Mouse (Mus musculus) forebrain, embryonic 14.5 days (tissue): Measurements from ENCODE around the gene Spa17. TPM values are rescaled to one million over a fixed set of nuclear protein-coding genes. Genes with fewer than 3 reads are reported as not detected.

Experiments used
- ATAC-seq: fragments of 200-750 bp; cut with Nextera tagmentation; 2 replicates; pipeline ENCODE4 v1.8.0; 2017; ENCODE audit warnings: mild to moderate bottlenecking, moderate library complexity
- DNase-seq: peaks from one replicate; pipeline ENCODE4 v3.0.0-alpha.2; 2015; ENCODE audit warnings: low spot score
- H3K27ac ChIP-seq: fragments of 300-500 bp; sonication (generic); 2 replicates; pipeline ENCODE4 v1.5.1; 2014; ENCODE audit warnings: low read depth, mild to moderate bottlenecking, control low read depth, low read length, moderate library complexity
- H3K27me3 ChIP-seq: fragments of 300-500 bp; sonication (generic); replicated peaks from 2 replicates; pipeline ENCODE4 v1.6.1; 2014; ENCODE audit warnings: low read length, control low read depth, mixed read lengths; ENCODE audit not compliant: control insufficient read depth, insufficient read depth
- H3K36me3 ChIP-seq: fragments of 300-500 bp; sonication (generic); 2 replicates; pipeline ENCODE4 v1.6.1; 2014; ENCODE audit warnings: low read length, control low read depth; ENCODE audit not compliant: control insufficient read depth, insufficient read depth
- H3K4me1 ChIP-seq: fragments of 300-500 bp; sonication (generic); 2 replicates; pipeline ENCODE4 v1.6.1; 2014; ENCODE audit warnings: antibody characterized with exemption, low read length, control low read depth; ENCODE audit not compliant: control insufficient read depth, insufficient read depth
- H3K4me2 ChIP-seq: fragments of 300-500 bp; sonication (generic); 2 replicates; pipeline ENCODE4 v1.6.1; 2014; ENCODE audit warnings: mild to moderate bottlenecking, control low read depth, low read length
- H3K4me3 ChIP-seq: fragments of 300-500 bp; sonication (generic); 2 replicates; pipeline ENCODE4 v1.5.1; 2014; ENCODE audit warnings: low read depth, low read length, control low read depth
- H3K9ac ChIP-seq: fragments of 300-500 bp; sonication (generic); 2 replicates; pipeline ENCODE4 v1.6.1; 2014; ENCODE audit warnings: mild to moderate bottlenecking, low read length, control low read depth, moderate library complexity
- H3K9me3 ChIP-seq: fragments of 300-500 bp; sonication (generic); replicated peaks from 2 replicates; pipeline ENCODE4 v1.6.1; 2016; ENCODE audit warnings: low read length, control low read depth, mixed read lengths; ENCODE audit not compliant: control insufficient read depth
- WGBS: fragments of 180-500 bp; shearing (Covaris S2); extraction: QIAGEN DNeasy Blood & Tissue Kit; methylation state at CpG from one replicate; pipeline ENCODE4 v1.1.7; 2014; 5-methylcytosine and 5-hydroxymethylcytosine counted together
- polyA plus RNA-seq: library from polyadenylated mRNA; unstranded; fragments of >200 nt; fragmentation: Nextera tagmentation; extraction: Ambion mirVana; gene quantifications from 2 replicates; pipeline ENCODE4 v1.2.1, GENCODE M21; 2014

Spa17 gene
- polyA plus RNA-seq, 1 experiment from 2014 or later, result 12.6 TPM

GRCm38 (mm10) chr9:37638721-37639120 lies 25.2 kb upstream of the Spa17 start:
- Histone ChIP-seq H3K36me3 (no peaks in the 10 kb centered on the region), H3K4me3 (no peak overlapping the region), H3K27ac (no peak overlapping the region), H3K4me1 (no peaks in the 10 kb centered on the region), H3K9me3 (no peaks in the 10 kb centered on the region), H3K27me3 (no peaks in the 10 kb centered on the region), H3K9ac (no peak overlapping the region), H3K4me2 (no peak overlapping the region)
- 88% methylated on average over 3 of the region's 3 CpGs for WGBS
- ATAC-seq (no peak), DNase-seq (no peak)

DNA sequence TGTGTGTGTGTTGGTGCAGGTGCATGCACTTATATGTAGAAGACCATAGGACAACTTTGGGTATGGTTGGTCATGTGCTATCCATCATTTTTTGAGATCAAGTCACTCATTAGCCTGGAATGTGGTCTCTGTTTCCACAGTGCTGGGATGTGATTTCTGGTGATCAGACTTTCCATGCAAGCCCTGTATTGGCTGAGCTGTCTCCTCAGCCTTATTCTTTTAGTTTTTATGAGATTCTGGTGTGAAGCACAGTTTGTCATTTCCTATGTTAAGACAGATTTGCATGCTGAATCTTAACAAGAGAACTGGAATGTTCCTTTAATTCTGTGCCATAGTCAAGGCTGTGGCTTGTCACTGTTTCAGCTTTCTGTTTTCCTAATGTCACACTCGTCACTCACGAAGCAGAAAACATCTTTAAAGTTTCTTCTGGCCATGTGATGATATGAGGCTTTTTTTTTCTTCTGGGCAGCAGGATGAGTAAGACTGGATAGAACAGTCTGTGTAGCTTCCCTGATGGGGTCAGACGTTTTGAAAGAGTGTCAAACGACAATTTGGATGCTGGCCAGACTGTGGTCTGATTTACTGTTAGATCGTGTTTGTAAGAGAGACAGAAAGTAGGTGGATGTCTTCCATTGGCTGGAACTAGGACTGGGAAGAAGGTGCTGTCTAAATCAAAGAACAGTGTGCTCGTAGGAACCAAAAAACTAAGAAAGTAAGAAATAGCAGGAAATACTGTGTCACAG lies 23.4 kb upstream of the Spa17 start:
- Histone ChIP-seq H3K36me3 (no peaks in the 10 kb centered on the region), H3K9ac (no peak overlapping the region), H3K9me3 (no peaks in the 10 kb centered on the region), H3K27ac (no peak overlapping the region), H3K27me3 (no peaks in the 10 kb centered on the region), H3K4me2 (no peak overlapping the region), H3K4me1 (no peaks in the 10 kb centered on the region), H3K4me3 (no peak overlapping the region)
- 56% methylated on average over 6 of the region's 6 CpGs for WGBS
- ATAC-seq (no peak), DNase-seq (no peak)

- H3K27me3 ChIP-seq, result no peaks in the 10 kb centered on the region
- peak; percentile 73 for DNase-seq
- H3K4me3 ChIP-seq, result no peak overlapping the region
- H3K9ac ChIP-seq, result no peak overlapping the region
- ATAC-seq, result peak; percentile 69
- no peak overlapping the region for H3K4me2 ChIP-seq
- no peak overlapping the region for H3K27ac ChIP-seq
- H3K4me1 ChIP-seq, result no peaks in the 10 kb centered on the region
- H3K9me3 ChIP-seq, result no peaks in the 10 kb centered on the region
- H3K36me3 ChIP-seq, result no peaks in the 10 kb centered on the region
- 15% methylated on average over 7 of the region's 7 CpGs for whole genome bisulfite sequencing
Measured at GRCm38 (mm10) chr9:37636335-37636734, 22.8 kb upstream of the Spa17 start.

- DNase-seq (no peak), ATAC-seq (no peak)
- H3K9me3 ChIP-seq, result no peaks in the 10 kb centered on the region
- no peaks in the 10 kb centered on the region for H3K36me3 ChIP-seq
- WGBS, result 88% methylated on average over 3 of the region's 3 CpGs
- no peak overlapping the region for H3K9ac ChIP-seq
- H3K27me3 ChIP-seq, result no peaks in the 10 kb centered on the region
- no peaks in the 10 kb centered on the region for H3K4me1 ChIP-seq
- H3K4me2 ChIP-seq, result no peak overlapping the region
- no peak overlapping the region for H3K27ac ChIP-seq
- H3K4me3 ChIP-seq, result no peak overlapping the region
Measured at GRCm38 (mm10) chr9:37634269-37634668, 20.7 kb upstream of the Spa17 start.

- Histone ChIP-seq H3K4me1 (no peaks in the 10 kb centered on the region), H3K9ac (no peak overlapping the region), H3K9me3 (no peaks in the 10 kb centered on the region), H3K4me3 (no peak overlapping the region), H3K27ac (no peak overlapping the region), H3K36me3 (no peaks in the 10 kb centered on the region), H3K4me2 (no peak overlapping the region), H3K27me3 (no peaks in the 10 kb centered on the region)
- ATAC-seq, result no peak
- DNase-seq, result no peak
- 88% methylated on average over 2 of the region's 2 CpGs for WGBS
Measured at GRCm38 (mm10) chr9:37632305-37632704, 18.8 kb upstream of the Spa17 start.

- Histone ChIP-seq H3K27me3 (no peaks in the 10 kb centered on the region), H3K4me2 (no peak overlapping the region), H3K9me3 (no peaks in the 10 kb centered on the region), H3K4me3 (no peak overlapping the region), H3K9ac (no peak overlapping the region), H3K4me1 (peaks cover 18% of the 10 kb centered on the region), H3K27ac (no peak overlapping the region), H3K36me3 (no peaks in the 10 kb centered on the region)
- ATAC-seq (no peak), DNase-seq (no peak)
- 89% methylated on average over 2 of the region's 2 CpGs for WGBS
Measured at GRCm38 (mm10) chr9:37629941-37630340, 16.4 kb upstream of the Spa17 start.

GRCm38 (mm10) chr9:37628581-37628980 lies 15.1 kb upstream of the Spa17 start:
- Histone ChIP-seq H3K4me2 (no peak overlapping the region), H3K27me3 (no peaks in the 10 kb centered on the region), H3K9me3 (no peaks in the 10 kb centered on the region), H3K27ac (no peak overlapping the region), H3K9ac (no peak overlapping the region), H3K4me3 (no peak overlapping the region), H3K36me3 (no peaks in the 10 kb centered on the region), H3K4me1 (peaks cover 20% of the 10 kb centered on the region)
- WGBS, result 27% methylated on average over 4 of the region's 4 CpGs
- ATAC-seq (no peak), DNase-seq (no peak)

DNA sequence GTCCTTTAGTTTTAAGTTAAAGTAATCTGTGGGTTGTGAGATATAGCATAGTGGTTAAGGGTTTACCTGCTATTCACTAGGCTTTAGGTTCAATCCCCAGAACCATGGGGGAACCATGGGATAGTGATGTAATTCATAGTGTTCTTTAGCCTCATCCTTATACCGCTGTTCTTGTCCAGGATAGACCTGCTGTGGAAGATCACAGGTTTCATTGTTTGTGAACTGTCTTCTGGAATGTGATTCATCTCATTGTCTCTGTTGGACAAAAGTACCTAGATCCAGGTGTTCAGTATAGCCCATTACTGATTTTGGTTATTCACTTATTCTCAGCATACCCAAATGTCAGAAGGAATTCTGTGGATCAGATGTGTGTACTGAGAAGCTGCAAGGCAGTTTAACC lies 13.7 kb upstream of the Spa17 start:
- DNase-seq (no peak), ATAC-seq (no peak)
- Histone ChIP-seq H3K36me3 (no peaks in the 10 kb centered on the region), H3K9me3 (no peaks in the 10 kb centered on the region), H3K27ac (no peak overlapping the region), H3K4me1 (peaks cover 20% of the 10 kb centered on the region), H3K4me2 (no peak overlapping the region), H3K9ac (no peak overlapping the region), H3K4me3 (no peak overlapping the region), H3K27me3 (no peaks in the 10 kb centered on the region)
- WGBS, result 97% methylated on average over 1 of the region's 1 CpGs

- peak; percentile 35 for DNase-seq
- H3K4me2 ChIP-seq, result peak overlapping the region; percentile 42
- H3K4me1 ChIP-seq, result peaks cover 20% of the 10 kb centered on the region
- H3K9me3 ChIP-seq, result no peaks in the 10 kb centered on the region
- peak; percentile 18 for ATAC-seq
- H3K27ac ChIP-seq, result peak overlapping the region; percentile 89
- H3K4me3 ChIP-seq, result no peak overlapping the region
- H3K27me3 ChIP-seq, result no peaks in the 10 kb centered on the region
- H3K36me3 ChIP-seq, result no peaks in the 10 kb centered on the region
- 13% methylated on average over 3 of the region's 3 CpGs for WGBS
- H3K9ac ChIP-seq, result peak overlapping the region; percentile 47; the same call in 1 of the 2 replicates
Measured at GRCm38 (mm10) chr9:37626103-37626567, 12.6 kb upstream of the Spa17 start.
